Mouse (Mus musculus) MEL (cell line): ENCODE results near the gene Dok4. TPM values are rescaled to one million over a fixed set of nuclear protein-coding genes. Genes with fewer than 3 reads are reported as not detected.

Experiments
- DNase-seq: peaks from one replicate; pipeline ENCODE4 v3.0.0; 2011; ENCODE audit warnings: low read depth, low spot score
- H3K27ac ChIP-seq: 2 replicates; pipeline ENCODE4 v1.5.1; 2012; ENCODE audit warnings: low read depth, mild to moderate bottlenecking, control low read depth, low read length, moderate library complexity; ENCODE audit not compliant: control insufficient read depth
- H3K27me3 ChIP-seq, 2 experiments: fragments of 150-350 bp in 1 of 2; sonication (generic) in 1 of 2; 2 replicates each; pipeline ENCODE4 v1.6.1; 2012; ENCODE audit warnings: low read length in 2 of 2, mild to moderate bottlenecking in 2 of 2, improper control_type of control experiment in 1 of 2, moderate library complexity in 1 of 2; ENCODE audit not compliant: insufficient read depth in 2 of 2, control insufficient read depth in 1 of 2
- H3K36me3 ChIP-seq, 2 experiments: 2 replicates each; pipeline ENCODE4 v1.6.1; 2012 to 2014; ENCODE audit warnings: low read length in 2 of 2, improper control_type of control experiment in 1 of 2, inconsistent platforms in 1 of 2, mild to moderate bottlenecking in 1 of 2; ENCODE audit not compliant: insufficient read depth in 2 of 2, control insufficient read depth in 1 of 2
- H3K4me1 ChIP-seq, 2 experiments: fragments of 150-350 bp in 1 of 2; sonication (generic) in 1 of 2; 2 replicates each; pipeline ENCODE4 v1.6.1; 2012; ENCODE audit warnings: low read length in 2 of 2, improper control_type of control experiment in 1 of 2, mild to moderate bottlenecking in 1 of 2; ENCODE audit not compliant: insufficient read depth in 2 of 2, control insufficient read depth in 1 of 2
- H3K4me3 ChIP-seq, 2 experiments: fragments of 150-350 bp in 1 of 2; sonication (generic) in 1 of 2; 2 replicates each; pipeline ENCODE4 v1.5.1; 2012; ENCODE audit warnings: low read depth in 2 of 2, low read length in 2 of 2, mild to moderate bottlenecking in 2 of 2, moderate library complexity in 2 of 2, control low read depth in 1 of 2, improper control_type of control experiment in 1 of 2; ENCODE audit not compliant: control insufficient read depth in 1 of 2, insufficient read depth in 1 of 2
- H3K79me2 ChIP-seq: 2 replicates; pipeline ENCODE4 v1.6.1; 2012; ENCODE audit warnings: mild to moderate bottlenecking, low read length, moderate library complexity; ENCODE audit not compliant: control insufficient read depth, poor library complexity, insufficient read depth
- H3K9ac ChIP-seq: 2 replicates; pipeline ENCODE4 v1.6.1; 2012; ENCODE audit warnings: low read depth, mild to moderate bottlenecking, control low read depth, low read length, moderate library complexity; ENCODE audit not compliant: control insufficient read depth, poor library complexity, severe bottlenecking
- H3K9me3 ChIP-seq: fragments of 150-350 bp; sonication (generic); replicated peaks from 2 replicates; pipeline ENCODE4 v1.6.1; 2012; ENCODE audit warnings: mild to moderate bottlenecking, low read length, improper control_type of control experiment, moderate library complexity; ENCODE audit not compliant: insufficient read depth
- E2F4 ChIP-seq: IDR thresholded peaks from 2 replicates; pipeline ENCODE4 v1.6.1; 2011; ENCODE audit warnings: low read depth, low read length, improper control_type of control experiment, borderline replicate concordance
- ELF1 ChIP-seq: IDR thresholded peaks from 2 replicates; pipeline ENCODE4 v1.6.1; 2014; ENCODE audit warnings: low read depth, mild to moderate bottlenecking, inconsistent platforms, low read length, improper control_type of control experiment, moderate library complexity
- ETS1 ChIP-seq: IDR thresholded peaks from 2 replicates; pipeline ENCODE4 v1.6.1; 2012; ENCODE audit warnings: low read depth, mild to moderate bottlenecking, inconsistent platforms, low read length, improper control_type of control experiment, moderate library complexity
- JUND ChIP-seq: IDR thresholded peaks from 2 replicates; pipeline ENCODE4 v1.6.1; 2011; ENCODE audit warnings: low read depth, mild to moderate bottlenecking, improper control_type of control experiment, low read length
- MAFK ChIP-seq: IDR thresholded peaks from 2 replicates; pipeline ENCODE4 v1.6.1; 2011; ENCODE audit warnings: low read depth, mild to moderate bottlenecking, low read length, improper control_type of control experiment, borderline replicate concordance
- MAX ChIP-seq: IDR thresholded peaks from 2 replicates; pipeline ENCODE4 v1.6.1; 2011; ENCODE audit warnings: low read length, improper control_type of control experiment
- MAZ ChIP-seq: IDR thresholded peaks from 2 replicates; pipeline ENCODE4 v1.6.1; 2012; ENCODE audit warnings: low read depth, mild to moderate bottlenecking, inconsistent platforms, low read length, improper control_type of control experiment
- MXI1 ChIP-seq: IDR thresholded peaks from 2 replicates; pipeline ENCODE4 v1.6.1; 2011; ENCODE audit warnings: mild to moderate bottlenecking, low read depth, low read length, improper control_type of control experiment
- MYC ChIP-seq: IDR thresholded peaks from 2 replicates; pipeline ENCODE4 v1.6.1; 2011; ENCODE audit warnings: low read depth, mild to moderate bottlenecking, low read length, improper control_type of control experiment, moderate library complexity
- NELFE ChIP-seq: IDR thresholded peaks from 2 replicates; pipeline ENCODE4 v1.6.1; 2011; ENCODE audit warnings: low read depth, low read length, improper control_type of control experiment
- NRF1 ChIP-seq: IDR thresholded peaks from 2 replicates; pipeline ENCODE4 v1.6.1; 2014; ENCODE audit warnings: low read depth, mild to moderate bottlenecking, inconsistent platforms, low read length, improper control_type of control experiment, moderate library complexity; ENCODE audit not compliant: poor library complexity, insufficient read depth, severe bottlenecking
- POLR2A ChIP-seq, 2 experiments: IDR thresholded peaks; 2 replicates each; pipeline ENCODE4 v1.6.1; 2011 to 2012; ENCODE audit warnings: low read length in 2 of 2, mild to moderate bottlenecking in 2 of 2, control low read depth in 1 of 2, improper control_type of control experiment in 1 of 2, low read depth in 1 of 2, moderate library complexity in 1 of 2; ENCODE audit not compliant: control insufficient read depth in 1 of 2, insufficient read depth in 1 of 2, poor library complexity in 1 of 2
- POLR2AphosphoS2 ChIP-seq: IDR thresholded peaks from 2 replicates; pipeline ENCODE4 v1.6.1; 2011; ENCODE audit warnings: low read length, improper control_type of control experiment
- SIN3A ChIP-seq: IDR thresholded peaks from 2 replicates; pipeline ENCODE4 v1.6.1; 2012; ENCODE audit warnings: low read length, improper control_type of control experiment, inconsistent platforms
- TCF12 ChIP-seq: IDR thresholded peaks from 2 replicates; pipeline ENCODE4 v1.6.1; 2014; ENCODE audit warnings: low read depth, mild to moderate bottlenecking, inconsistent platforms, low read length, improper control_type of control experiment, moderate library complexity
- USF1 ChIP-seq: IDR thresholded peaks from 2 replicates; pipeline ENCODE4 v1.6.1; 2014; ENCODE audit warnings: low read depth, mild to moderate bottlenecking, inconsistent platforms, low read length, improper control_type of control experiment, moderate library complexity
- USF2 ChIP-seq, 2 experiments: IDR thresholded peaks; 2 replicates each; pipeline ENCODE4 v1.6.1; 2011 to 2012; ENCODE audit warnings: improper control_type of control experiment in 2 of 2, low read length in 2 of 2, borderline replicate concordance in 1 of 2, inconsistent platforms in 1 of 2, low read depth in 1 of 2, mild to moderate bottlenecking in 1 of 2; ENCODE audit not compliant: insufficient read depth in 1 of 2
- ZC3H11A ChIP-seq: IDR thresholded peaks from 2 replicates; pipeline ENCODE4 v1.6.1; 2012; ENCODE audit warnings: low read depth, mild to moderate bottlenecking, inconsistent platforms, low read length, improper control_type of control experiment
- ZKSCAN1 ChIP-seq: IDR thresholded peaks from 2 replicates; pipeline ENCODE4 v1.6.1; 2012; ENCODE audit warnings: low read depth, mild to moderate bottlenecking, inconsistent platforms, low read length, improper control_type of control experiment, moderate library complexity
- polyA plus RNA-seq, 2 experiments: library from polyadenylated mRNA; stranded (reverse) in 1 of 2; unstranded in 1 of 2; fragments of >175 nt in 1 of 2; fragments of >200 nt in 1 of 2; gene quantifications; 2 replicates each; pipeline versions ENCODE4 v1.2.1 to v1.2.4; 2012; ENCODE audit warnings: low replicate concordance in 2 of 2, low read depth in 1 of 2; ENCODE audit not compliant: insufficient read length in 2 of 2, insufficient read depth in 1 of 2, missing spikeins in 1 of 2
- total RNA-seq: library from RNA; depleted of rRNA; stranded (reverse); fragments of 300-350 nt; gene quantifications from 2 replicates; pipeline ENCODE4 v1.2.3, GENCODE M21; 2012; rRNA removed

Dok4 gene
- total RNA-seq (1.5 TPM in 2 replicates), polyA plus RNA-seq (1 to 10 TPM in 1 of 2 experiments, not detected in 1; 3.2 TPM)

DNA sequence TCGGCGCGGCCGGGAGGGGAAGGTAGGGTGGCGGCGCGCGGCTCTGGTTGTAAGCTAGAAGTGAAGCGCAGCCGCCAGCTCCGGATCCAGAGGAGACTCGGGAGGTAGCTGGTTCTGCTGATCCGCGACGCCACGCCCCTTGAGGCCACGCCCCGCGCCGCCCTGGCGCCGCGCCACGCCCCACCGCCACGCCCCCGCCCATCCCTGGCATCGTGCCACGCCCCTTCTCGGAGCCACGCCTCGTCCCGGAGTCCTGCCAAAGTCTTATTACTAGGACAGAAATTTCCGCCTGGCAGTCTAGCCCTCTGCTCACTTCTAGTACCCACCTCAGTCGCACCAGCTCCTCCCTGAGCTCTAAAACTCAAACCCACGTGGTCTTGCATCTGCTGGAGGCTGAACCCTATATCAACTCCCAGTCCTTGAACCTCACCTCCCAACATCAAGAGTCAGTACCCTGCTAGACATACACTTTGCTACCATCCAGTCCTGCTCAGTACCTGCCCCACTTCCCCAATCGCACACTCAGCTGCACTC lies at the start of gene Dok4:
TSS of gene Dok4 (minus strand) at position 134 of the 534 bp plus-strand sequence.
- Histone ChIP-seq H3K27ac (no peak within 1 kb of the TSS), H3K4me3 (peak within 1 kb of the TSS; percentile 54 to 79), H3K9ac (peak within 1 kb of the TSS; percentile 64), H3K27me3 (peaks cover 10 to 14% of the 10 kb centered on the region in 2 experiments), H3K79me2 (no peaks in the 10 kb centered on the region), H3K36me3 (peaks cover 0 to 6% of the 10 kb centered on the region in 2 experiments; a peak in 2 of 4 replicates), H3K4me1 (peaks cover 2 to 7% of the 10 kb centered on the region in 2 experiments), H3K9me3 (no peaks in the 10 kb centered on the region)
- DNase-seq, result peak; percentile 82
- TF ChIP-seq ZKSCAN1 (no peak), NRF1 (peak; percentile 34; the same call in 1 of the 2 replicates), JUND (no peak), ZC3H11A (no peak), TCF12 (peak; percentile 6; the same call in 1 of the 2 replicates), NELFE (peak; percentile 44; the same call in 1 of the 2 replicates), MAZ (peak; percentile 34; the same call in 1 of the 2 replicates), USF2 (IDR thresholded peaks at IDR 0.05; ENCODE audit: borderline replicate concordance in 1 of 2, insufficient read depth in 1 of 2, low read depth in 1 of 2, low read length in 2 of 2) (0 out of 4 replicates have a peak, but pooled peaks of 1 of the 2 experiments have one; percentile 16), POLR2A (IDR thresholded peaks at IDR 0.05; ENCODE audit: control insufficient read depth in 1 of 2, insufficient read depth in 1 of 2, low read depth in 1 of 2, low read length in 2 of 2, poor library complexity in 1 of 2) (peak in 1 of 2 experiments; percentile 18; a peak in 1 of 4 replicates), MAX (peak; percentile 88), ETS1 (no peak), MYC (peak; percentile 86), SIN3A (peak; percentile 69), E2F4 (no peak), ELF1 (0 out of 2 replicates have a peak, but pooled peaks have one; percentile 30), POLR2AphosphoS2 (no peak), USF1 (peak; percentile 73), MXI1 (peak; percentile 96)

DNA sequence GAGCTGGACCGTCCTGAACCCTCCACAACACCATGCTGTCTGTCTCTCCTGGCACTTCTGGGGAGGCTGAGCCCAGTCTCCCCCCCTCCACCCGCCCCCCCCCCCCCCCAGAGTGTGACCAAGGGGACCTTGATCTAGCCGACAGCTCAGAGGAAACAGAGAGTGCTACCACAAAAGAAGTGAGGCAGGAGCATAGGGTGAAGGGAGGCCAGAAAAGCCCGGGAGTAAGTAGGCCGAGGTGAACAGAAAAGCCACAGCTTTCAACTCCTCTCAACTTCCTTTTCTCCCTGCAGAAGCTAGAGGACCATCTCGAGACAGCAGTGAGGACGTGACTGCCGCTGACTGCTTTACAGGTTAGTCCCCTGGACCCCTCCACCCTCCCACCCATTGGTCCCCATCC lies 47.3 kb upstream of the Dok4 start, which contains the start of gene Adgrg5:
TSS of gene Adgrg5 (plus strand) at position 290 of the 400 bp plus-strand sequence.
- peak; percentile 64 for DNase-seq
- peak within 1 kb of the TSS; percentile 31 for H3K9ac ChIP-seq
- H3K27me3 ChIP-seq, result peaks cover 4% of the 10 kb centered on the region in 2 experiments; a peak in 2 of 4 replicates
- peak within 1 kb of the TSS; percentile 7 to 31; a peak in 3 of 4 replicates for H3K4me3 ChIP-seq
- peak within 1 kb of the TSS; percentile 53 for H3K27ac ChIP-seq
- no peak for TF ChIP-seq MAFK
- 0 out of 2 replicates have a peak, but pooled peaks have one; percentile 36 for TF ChIP-seq MXI1
- peaks cover 0 to 6% of the 10 kb centered on the region in 2 experiments; a peak in 2 of 4 replicates for H3K36me3 ChIP-seq
- no peaks in the 10 kb centered on the region for H3K79me2 ChIP-seq
- peaks cover 3 to 11% of the 10 kb centered on the region in 2 experiments for H3K4me1 ChIP-seq
- H3K9me3 ChIP-seq, result no peaks in the 10 kb centered on the region
